Mouse (Mus musculus): ENCODE results near the gene Rgs6.

DNA sequence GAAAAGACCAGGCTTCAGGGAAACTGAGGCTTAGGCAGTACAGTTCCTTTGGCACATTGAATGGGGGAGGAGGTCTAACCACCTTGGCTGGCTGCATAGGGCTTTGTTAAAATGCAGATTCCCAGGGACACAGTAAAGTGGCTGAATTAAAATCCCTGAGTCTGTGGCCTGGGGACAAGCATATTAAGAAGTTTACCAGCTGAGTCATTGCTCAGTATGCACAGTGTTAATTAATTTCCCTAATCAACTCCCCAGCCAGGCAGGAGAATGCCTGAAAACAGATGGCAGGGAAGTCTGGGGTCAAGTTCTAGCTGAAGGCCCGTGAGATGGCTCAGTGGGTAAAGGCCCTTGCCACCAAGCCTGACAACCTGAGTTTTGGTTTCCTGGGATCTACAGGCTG is 15.2 kb downstream of the Rgs6 start:
- TF ChIP-seq CTCF (IDR thresholded peaks at IDR 0.05; ENCODE audit: low read depth) (no peak), EP300 (IDR thresholded peaks at IDR 0.05; ENCODE audit: low read depth) (no peak)

Data from liver, embryonic 14.5 days (tissue).